Mouse (Mus musculus) intestine, postnatal 0 days (tissue): ENCODE results near the gene Mosmo. TPM values are rescaled to one million over a fixed set of nuclear protein-coding genes. Genes with fewer than 3 reads are reported as not detected.

ENCODE experiments used
- ATAC-seq: fragments of 200-750 bp; cut with Nextera tagmentation; 2 replicates; pipeline ENCODE4 v1.8.0; 2017; ENCODE audit warnings: mild to moderate bottlenecking, moderate TSS enrichment, moderate library complexity
- H3K27ac ChIP-seq: fragments of 300-500 bp; sonication (generic); 2 replicates; pipeline ENCODE4 v1.5.1; 2014; ENCODE audit warnings: mild to moderate bottlenecking, low read depth, low read length, moderate library complexity
- H3K27me3 ChIP-seq: fragments of 300-500 bp; sonication (generic); replicated peaks from 2 replicates; pipeline ENCODE4 v1.6.1; 2014; ENCODE audit warnings: low read length, mixed read lengths; ENCODE audit not compliant: control insufficient read depth, insufficient read depth
- H3K36me3 ChIP-seq: fragments of 300-500 bp; sonication (generic); 2 replicates; pipeline ENCODE4 v1.6.1; 2014; ENCODE audit warnings: mild to moderate bottlenecking, moderate library complexity; ENCODE audit not compliant: control insufficient read depth, insufficient read depth
- H3K4me1 ChIP-seq: fragments of 300-500 bp; sonication (generic); replicated peaks from 2 replicates; pipeline ENCODE4 v1.6.1; 2014; ENCODE audit warnings: antibody characterized with exemption, low read length, mixed read lengths; ENCODE audit not compliant: control insufficient read depth, insufficient read depth
- H3K4me2 ChIP-seq: fragments of 300-500 bp; sonication (generic); replicated peaks from 2 replicates; pipeline ENCODE4 v1.6.1; 2014; ENCODE audit warnings: low read depth, mild to moderate bottlenecking, moderate library complexity
- H3K4me3 ChIP-seq: fragments of 300-500 bp; sonication (generic); 2 replicates; pipeline ENCODE4 v1.5.1; 2014; ENCODE audit warnings: low read depth, low read length
- H3K9ac ChIP-seq: fragments of 300-500 bp; sonication (generic); 2 replicates; pipeline ENCODE4 v1.6.1; 2014; ENCODE audit warnings: mild to moderate bottlenecking, low read depth, low read length
- H3K9me3 ChIP-seq: fragments of 300-500 bp; sonication (generic); 2 replicates; pipeline ENCODE4 v1.6.1; 2016; ENCODE audit warnings: mixed run types; ENCODE audit not compliant: control insufficient read depth
- CTCF ChIP-seq: sonication (generic); IDR thresholded peaks from 2 replicates; pipeline ENCODE4 v1.5.1; 2016; ENCODE audit warnings: low read depth, mild to moderate bottlenecking, control low read depth, antibody characterized with exemption, moderate library complexity
- WGBS: fragments of 180-500 bp; shearing (Covaris S2); extraction: QIAGEN DNeasy Blood & Tissue Kit; methylation state at CpG from one replicate; pipeline ENCODE4 v1.1.7; 2014; 5-methylcytosine and 5-hydroxymethylcytosine counted together
- polyA plus RNA-seq: library from polyadenylated mRNA; unstranded; fragments of >200 nt; fragmentation: Nextera tagmentation; extraction: Ambion mirVana; gene quantifications from 2 replicates; pipeline ENCODE4 v1.2.1, GENCODE M21; 2015

Mosmo gene
- polyA plus RNA-seq, 1 experiment from 2014 or later = 7.4 TPM

DNA sequence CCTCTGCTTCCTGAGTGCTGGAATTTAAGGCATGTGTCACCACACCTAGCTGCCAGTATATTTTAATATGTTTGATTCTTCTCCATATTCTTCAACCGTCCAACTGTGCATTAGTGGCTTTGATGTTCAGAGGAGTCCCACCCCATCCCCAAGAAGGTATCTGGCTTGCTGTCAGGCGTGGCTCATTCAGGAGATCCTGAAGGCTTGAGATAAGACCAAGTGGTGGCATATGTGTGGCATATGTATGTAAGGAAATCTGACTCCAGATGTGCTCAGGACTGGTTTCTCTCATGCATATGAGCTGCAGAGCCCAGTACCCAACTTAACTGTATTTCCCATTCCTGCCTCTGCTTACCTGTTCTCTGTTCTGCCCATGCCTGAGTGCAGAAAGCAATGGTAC lies 100.6 kb downstream of the Mosmo start:
- WGBS = 43% methylated on average over 2 of the region's 2 CpGs
- Histone ChIP-seq H3K4me2 (no peak overlapping the region), H3K27ac (no peak overlapping the region), H3K27me3 (no peaks in the 10 kb centered on the region), H3K9me3 (no peaks in the 10 kb centered on the region), H3K4me1 (no peaks in the 10 kb centered on the region), H3K36me3 (no peaks in the 10 kb centered on the region), H3K9ac (no peak overlapping the region), H3K4me3 (no peak overlapping the region)
- ATAC-seq = no peak
- no peak for TF ChIP-seq CTCF

Other genes with a start within 250 kb of the Mosmo start
- 246 and 267 TPM in 2 replicates for gene Uqcrc2, start 42.4 kb upstream of the Mosmo start, polyA plus RNA-seq
- 0.33 and 0.68 TPM in 2 replicates for gene Pdzd9, start 7.3 kb upstream of the Mosmo start, polyA plus RNA-seq
- 0.25 and 0.33 TPM in 2 replicates for gene Vwa3a, start 61.7 kb downstream of the Mosmo start, polyA plus RNA-seq
- gene Gm5737, start 134.7 kb downstream of the Mosmo start, polyA plus RNA-seq = not detected in 2 replicates
- gene Eef2k, start 165.2 kb downstream of the Mosmo start, polyA plus RNA-seq = 14.1 and 14.2 TPM in 2 replicates
- 18.3 and 19.6 TPM in 2 replicates for gene Polr3e, start 240.1 kb downstream of the Mosmo start, polyA plus RNA-seq